Mouse (Mus musculus): ENCODE data around the gene Cd200r3. TPM values are rescaled to one million over a fixed set of nuclear protein-coding genes. Genes with fewer than 3 reads are reported as not detected.

Gene Cd200r3
- polyA plus RNA-seq, 1 experiment = 0.05 TPM

DNA sequence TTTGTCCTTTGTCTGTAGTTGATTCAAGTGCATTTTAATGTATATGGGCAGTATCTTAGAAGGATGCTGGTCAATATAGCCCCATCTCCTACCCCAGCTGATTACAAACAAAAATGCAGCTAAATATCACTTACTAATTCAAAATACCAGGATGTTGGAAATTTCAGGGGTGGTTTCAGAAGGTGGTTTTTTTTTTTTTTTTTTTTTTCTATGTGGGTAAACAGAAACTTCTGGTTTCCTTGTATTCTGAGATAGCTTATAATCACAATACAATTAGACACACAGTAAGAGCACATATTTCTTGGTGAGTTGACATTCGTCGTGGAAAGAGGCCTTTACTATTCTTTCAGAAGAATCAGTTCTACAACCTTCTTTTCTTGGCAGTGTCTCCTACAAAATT lies 39.5 kb downstream of the Cd200r3 start:
- Histone ChIP-seq H3K4me3 (ENCODE audit: insufficient read depth, poor library complexity, severe bottlenecking) (no peak overlapping the region), H3K79me3 (ENCODE audit: low read depth) (no peaks in the 10 kb centered on the region), H3K79me2 (ENCODE audit: control insufficient read depth, insufficient read depth) (no peaks in the 10 kb centered on the region), H3K27me3 (ENCODE audit: control insufficient read depth, insufficient read depth, insufficient read length) (no peaks in the 10 kb centered on the region), H3K36me3 (ENCODE audit: control insufficient read depth, insufficient read depth) (no peaks in the 10 kb centered on the region), H3ac (ENCODE audit: control insufficient read depth, insufficient read length, low read depth) (no peak overlapping the region)
- TF ChIP-seq FOSL1 (IDR thresholded peaks at IDR 0.05; ENCODE audit: insufficient read depth, low read length, poor library complexity, severe bottlenecking) (no peak), MYOG (IDR thresholded peaks at IDR 0.05; ENCODE audit: control insufficient read depth, extremely low read depth, insufficient read length) (no peak), MAX (IDR thresholded peaks at IDR 0.05) (no peak), CEBPB (IDR thresholded peaks at IDR 0.05; ENCODE audit: low read depth) (no peak), CTCF (IDR thresholded peaks at IDR 0.05; ENCODE audit: control insufficient read depth, insufficient read depth, insufficient read length) (no peak), MYOD1 (IDR thresholded peaks at IDR 0.05; ENCODE audit: control insufficient read depth, insufficient read length, low read depth) (no peak), USF1 (IDR thresholded peaks at IDR 0.05; ENCODE audit: low read depth) (no peak)

DNA sequence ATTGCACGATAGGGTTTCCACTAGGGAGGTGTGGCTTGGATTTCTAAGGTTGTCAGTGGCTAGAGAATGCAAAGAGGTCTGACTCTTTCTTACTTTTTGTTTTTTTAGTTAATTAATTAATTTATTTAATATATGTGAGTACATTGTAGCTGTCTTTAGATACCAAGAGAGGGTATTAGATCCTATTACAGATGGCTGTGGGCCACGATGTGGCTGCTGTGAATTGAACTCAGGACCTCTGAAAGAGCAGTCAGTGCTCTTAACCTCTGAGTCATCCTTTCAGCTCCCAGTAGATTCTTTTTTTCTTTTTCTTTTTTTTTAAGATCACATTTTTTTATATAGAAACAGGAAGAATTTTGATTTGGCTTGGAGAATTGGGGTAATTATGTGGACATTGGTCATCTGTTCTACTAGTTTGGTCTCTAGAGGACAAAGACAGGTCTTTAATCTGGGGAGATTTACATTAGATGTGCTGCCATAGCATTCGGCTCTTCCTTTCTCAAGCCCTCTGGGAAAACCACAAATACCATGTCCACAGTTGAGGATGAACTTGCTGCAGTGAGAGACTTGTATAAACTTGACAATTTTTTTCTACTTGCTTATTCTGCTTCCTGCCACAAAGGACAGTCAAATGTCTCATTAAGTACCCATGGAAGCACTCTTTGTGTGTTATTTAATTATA lies 40.0 kb downstream of the Cd200r3 start:
- H3K79me2 ChIP-seq (ENCODE audit: control insufficient read depth, insufficient read depth) = no peaks in the 10 kb centered on the region
- H3ac ChIP-seq (ENCODE audit: control insufficient read depth, insufficient read length, low read depth) = no peak overlapping the region
- H3K79me3 ChIP-seq (ENCODE audit: low read depth) = no peaks in the 10 kb centered on the region
- TF ChIP-seq MAX (IDR thresholded peaks at IDR 0.05) (no peak), MYOG (IDR thresholded peaks at IDR 0.05; ENCODE audit: control insufficient read depth, extremely low read depth, insufficient read length) (no peak), USF1 (IDR thresholded peaks at IDR 0.05; ENCODE audit: low read depth) (no peak), CTCF (IDR thresholded peaks at IDR 0.05; ENCODE audit: control insufficient read depth, insufficient read depth, insufficient read length) (no peak), MYOD1 (IDR thresholded peaks at IDR 0.05; ENCODE audit: control insufficient read depth, insufficient read length, low read depth) (no peak), FOSL1 (IDR thresholded peaks at IDR 0.05; ENCODE audit: insufficient read depth, low read length, poor library complexity, severe bottlenecking) (no peak), CEBPB (IDR thresholded peaks at IDR 0.05; ENCODE audit: low read depth) (no peak)
- no peak overlapping the region for H3K4me3 ChIP-seq (ENCODE audit: insufficient read depth, poor library complexity, severe bottlenecking)
- no peaks in the 10 kb centered on the region for H3K27me3 ChIP-seq (ENCODE audit: control insufficient read depth, insufficient read depth, insufficient read length)
- no peaks in the 10 kb centered on the region for H3K36me3 ChIP-seq (ENCODE audit: control insufficient read depth, insufficient read depth)

DNA sequence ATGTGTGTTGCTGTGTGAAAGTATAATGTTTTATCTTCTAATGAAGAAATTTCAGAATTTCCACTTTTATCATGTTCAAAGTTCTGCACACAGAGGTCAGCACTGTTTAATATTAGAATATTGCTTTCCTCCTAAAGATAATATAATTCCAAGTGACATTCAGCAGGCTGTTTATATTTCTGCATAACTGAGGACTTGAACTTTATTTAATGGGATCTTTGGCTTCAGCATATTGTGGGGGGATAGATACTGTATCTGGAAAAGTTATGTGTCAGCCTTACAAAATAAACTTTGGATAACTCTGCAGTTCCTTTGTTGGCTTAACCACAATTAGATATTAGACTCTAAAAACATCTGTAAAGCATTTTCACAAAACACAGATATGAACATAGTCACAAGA lies 40.6 kb downstream of the Cd200r3 start:
- H3K79me2 ChIP-seq (ENCODE audit: control insufficient read depth, insufficient read depth) = no peaks in the 10 kb centered on the region
- H3K36me3 ChIP-seq (ENCODE audit: control insufficient read depth, insufficient read depth) = no peaks in the 10 kb centered on the region
- H3K79me3 ChIP-seq (ENCODE audit: low read depth) = no peaks in the 10 kb centered on the region
- no peaks in the 10 kb centered on the region for H3K27me3 ChIP-seq (ENCODE audit: control insufficient read depth, insufficient read depth, insufficient read length)
- H3K4me3 ChIP-seq (ENCODE audit: insufficient read depth, poor library complexity, severe bottlenecking) = no peak overlapping the region
- H3ac ChIP-seq (ENCODE audit: control insufficient read depth, insufficient read length, low read depth) = no peak overlapping the region
- TF ChIP-seq FOSL1 (IDR thresholded peaks at IDR 0.05; ENCODE audit: insufficient read depth, low read length, poor library complexity, severe bottlenecking) = no peak
- no peak for TF ChIP-seq CTCF (IDR thresholded peaks at IDR 0.05; ENCODE audit: control insufficient read depth, insufficient read depth, insufficient read length)
- no peak for TF ChIP-seq MAX (IDR thresholded peaks at IDR 0.05)
- TF ChIP-seq MYOG (IDR thresholded peaks at IDR 0.05; ENCODE audit: control insufficient read depth, extremely low read depth, insufficient read length) = no peak
- TF ChIP-seq CEBPB (IDR thresholded peaks at IDR 0.05; ENCODE audit: low read depth) = no peak
- TF ChIP-seq MYOD1 (IDR thresholded peaks at IDR 0.05; ENCODE audit: control insufficient read depth, insufficient read length, low read depth) = no peak
- no peak for TF ChIP-seq USF1 (IDR thresholded peaks at IDR 0.05; ENCODE audit: low read depth)

DNA sequence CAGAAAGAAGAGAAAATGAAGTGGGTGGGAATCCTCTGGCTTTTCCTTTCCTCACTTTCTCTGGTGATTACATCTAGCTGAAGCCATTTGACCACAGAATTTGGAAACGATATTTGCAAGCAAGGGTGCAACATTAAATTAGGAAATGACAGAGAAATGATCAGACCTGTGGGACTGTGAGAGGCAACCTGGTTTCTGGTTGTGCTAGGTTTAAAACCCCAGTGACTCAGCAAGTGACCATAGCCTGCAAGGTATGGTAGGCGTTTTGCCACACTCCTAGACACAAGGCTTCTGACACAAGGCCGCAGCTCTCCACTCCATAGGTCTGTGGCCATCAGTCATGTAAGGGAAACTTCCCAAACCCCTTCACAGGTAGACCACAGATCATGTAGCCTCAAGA lies 41.4 kb downstream of the Cd200r3 start:
- H3K79me2 ChIP-seq (ENCODE audit: control insufficient read depth, insufficient read depth) = no peaks in the 10 kb centered on the region
- H3K79me3 ChIP-seq (ENCODE audit: low read depth) = no peaks in the 10 kb centered on the region
- H3ac ChIP-seq (ENCODE audit: control insufficient read depth, insufficient read length, low read depth) = no peak overlapping the region
- no peaks in the 10 kb centered on the region for H3K27me3 ChIP-seq (ENCODE audit: control insufficient read depth, insufficient read depth, insufficient read length)
- H3K36me3 ChIP-seq (ENCODE audit: control insufficient read depth, insufficient read depth) = no peaks in the 10 kb centered on the region
- H3K4me3 ChIP-seq (ENCODE audit: insufficient read depth, poor library complexity, severe bottlenecking) = no peak overlapping the region
- no peak for TF ChIP-seq FOSL1 (IDR thresholded peaks at IDR 0.05; ENCODE audit: insufficient read depth, low read length, poor library complexity, severe bottlenecking)
- TF ChIP-seq MAX (IDR thresholded peaks at IDR 0.05) = no peak
- no peak for TF ChIP-seq MYOG (IDR thresholded peaks at IDR 0.05; ENCODE audit: control insufficient read depth, extremely low read depth, insufficient read length)
- TF ChIP-seq CTCF (IDR thresholded peaks at IDR 0.05; ENCODE audit: control insufficient read depth, insufficient read depth, insufficient read length) = no peak
- TF ChIP-seq MYOD1 (IDR thresholded peaks at IDR 0.05; ENCODE audit: control insufficient read depth, insufficient read length, low read depth) = no peak
- TF ChIP-seq CEBPB (IDR thresholded peaks at IDR 0.05; ENCODE audit: low read depth) = no peak
- no peak for TF ChIP-seq USF1 (IDR thresholded peaks at IDR 0.05; ENCODE audit: low read depth)

DNA sequence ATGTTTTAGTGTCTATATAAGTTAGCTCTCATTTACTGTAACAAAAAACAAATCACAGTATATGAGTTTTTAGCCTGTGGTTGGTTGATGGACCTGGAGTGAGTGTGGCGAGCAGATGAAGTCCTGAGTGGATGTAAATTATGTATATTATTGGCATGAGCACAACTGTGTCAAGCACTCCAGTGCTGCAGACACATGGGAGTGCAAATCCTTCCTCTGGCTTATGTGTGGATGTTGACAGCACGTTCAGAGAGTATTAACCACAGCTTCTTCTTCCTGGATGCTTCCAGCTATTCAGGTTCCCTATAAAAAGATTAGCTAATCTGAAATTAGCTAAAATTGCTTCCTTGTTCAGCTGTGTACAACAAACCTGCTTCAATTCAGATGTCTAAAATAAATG lies 42.6 kb downstream of the Cd200r3 start:
- no peaks in the 10 kb centered on the region for H3K79me2 ChIP-seq (ENCODE audit: control insufficient read depth, insufficient read depth)
- no peaks in the 10 kb centered on the region for H3K27me3 ChIP-seq (ENCODE audit: control insufficient read depth, insufficient read depth, insufficient read length)
- H3K36me3 ChIP-seq (ENCODE audit: control insufficient read depth, insufficient read depth) = no peaks in the 10 kb centered on the region
- TF ChIP-seq MYOG (IDR thresholded peaks at IDR 0.05; ENCODE audit: control insufficient read depth, extremely low read depth, insufficient read length) = no peak
- no peak for TF ChIP-seq MAX (IDR thresholded peaks at IDR 0.05)
- TF ChIP-seq CTCF (IDR thresholded peaks at IDR 0.05; ENCODE audit: control insufficient read depth, insufficient read depth, insufficient read length) = no peak
- TF ChIP-seq FOSL1 (IDR thresholded peaks at IDR 0.05; ENCODE audit: insufficient read depth, low read length, poor library complexity, severe bottlenecking) = no peak
- TF ChIP-seq CEBPB (IDR thresholded peaks at IDR 0.05; ENCODE audit: low read depth) = no peak
- no peak for TF ChIP-seq USF1 (IDR thresholded peaks at IDR 0.05; ENCODE audit: low read depth)
- TF ChIP-seq MYOD1 (IDR thresholded peaks at IDR 0.05; ENCODE audit: control insufficient read depth, insufficient read length, low read depth) = no peak
- H3K4me3 ChIP-seq (ENCODE audit: insufficient read depth, poor library complexity, severe bottlenecking) = no peak overlapping the region
- no peaks in the 10 kb centered on the region for H3K79me3 ChIP-seq (ENCODE audit: low read depth)
- no peak overlapping the region for H3ac ChIP-seq (ENCODE audit: control insufficient read depth, insufficient read length, low read depth)

All from C2C12 (cell line).